Mouse (Mus musculus): ENCODE results near the gene Trp53rkb. TPM values are rescaled to one million over a fixed set of nuclear protein-coding genes. Genes with fewer than 3 reads are reported as not detected.
A peak's percentile ranks its signal among the peaks of the same experiment; 100 is the strongest.

The Trp53rkb gene
- total and polyA plus RNA-seq, 3 experiments = 1.8 to 3.0 (median 2.2) TPM

- DNase-seq = no peak
- intact Hi-C loops (cut with DNase I) = no loop called here
- 56% methylated on average over 4 of the region's 4 CpGs for WGBS
- no peaks in the 10 kb centered on the region for H3K79me2 ChIP-seq (replicated peaks; ENCODE audit: control insufficient read depth, insufficient read depth, low read length)
- no peak for TF ChIP-seq POLR2A (IDR thresholded peaks at IDR 0.05; ENCODE audit: insufficient read depth, low read depth, low read length)
- TF ChIP-seq CTCF (IDR thresholded peaks at IDR 0.05) = no peak
- no peak for TF ChIP-seq EP300 (IDR thresholded peaks at IDR 0.05; ENCODE audit: insufficient read depth, low read depth, low read length)
- H3K36me3 ChIP-seq (ENCODE audit: control insufficient read depth, insufficient read depth, low read length) = no peaks in the 10 kb centered on the region
- no peaks in the 10 kb centered on the region for H3K4me1 ChIP-seq (ENCODE audit: control insufficient read depth, insufficient read depth, low read length)
- no peak overlapping the region for H3K9ac ChIP-seq (ENCODE audit: low read depth, low read length)
- no peak overlapping the region for H3K4me3 ChIP-seq
- H3K27me3 ChIP-seq (ENCODE audit: control insufficient read depth, insufficient read depth, low read length) = no peaks in the 10 kb centered on the region
- no peak overlapping the region for H3K27ac ChIP-seq
These were observed 38.1 kb upstream of the Trp53rkb start for GRCm38 (mm10) chr2:166754194-166754593.

- H3K9ac ChIP-seq (ENCODE audit: low read depth, low read length) = no peak overlapping the region
- intact Hi-C loops (cut with DNase I) = no loop called here
- H3K36me3 ChIP-seq (ENCODE audit: control insufficient read depth, insufficient read depth, low read length) = no peaks in the 10 kb centered on the region
- 65% methylated on average over 7 of the region's 7 CpGs for WGBS
- no peak overlapping the region for H3K4me3 ChIP-seq
- H3K79me2 ChIP-seq (replicated peaks; ENCODE audit: control insufficient read depth, insufficient read depth, low read length) = no peaks in the 10 kb centered on the region
- no peak for TF ChIP-seq EP300 (IDR thresholded peaks at IDR 0.05; ENCODE audit: insufficient read depth, low read depth, low read length)
- TF ChIP-seq CTCF (IDR thresholded peaks at IDR 0.05) = no peak
- TF ChIP-seq POLR2A (IDR thresholded peaks at IDR 0.05; ENCODE audit: insufficient read depth, low read depth, low read length) = no peak
- no peaks in the 10 kb centered on the region for H3K4me1 ChIP-seq (ENCODE audit: control insufficient read depth, insufficient read depth, low read length)
- no peak overlapping the region for H3K27ac ChIP-seq
- no peaks in the 10 kb centered on the region for H3K27me3 ChIP-seq (ENCODE audit: control insufficient read depth, insufficient read depth, low read length)
- DNase-seq = no peak
These were observed 37.6 kb upstream of the Trp53rkb start for GRCm38 (mm10) chr2:166754760-166755159.

GRCm38 (mm10) chr2:166757969-166758368 is 34.4 kb upstream of the Trp53rkb start:
- Histone ChIP-seq H3K27me3 (ENCODE audit: control insufficient read depth, insufficient read depth, low read length) (no peaks in the 10 kb centered on the region), H3K4me1 (ENCODE audit: control insufficient read depth, insufficient read depth, low read length) (no peaks in the 10 kb centered on the region), H3K9ac (ENCODE audit: low read depth, low read length) (no peak overlapping the region), H3K36me3 (ENCODE audit: control insufficient read depth, insufficient read depth, low read length) (no peaks in the 10 kb centered on the region), H3K79me2 (replicated peaks; ENCODE audit: control insufficient read depth, insufficient read depth, low read length) (no peaks in the 10 kb centered on the region), H3K27ac (no peak overlapping the region), H3K4me3 (no peak overlapping the region)
- TF ChIP-seq CTCF (IDR thresholded peaks at IDR 0.05) (no peak), POLR2A (IDR thresholded peaks at IDR 0.05; ENCODE audit: insufficient read depth, low read depth, low read length) (no peak), EP300 (IDR thresholded peaks at IDR 0.05; ENCODE audit: insufficient read depth, low read depth, low read length) (no peak)
- intact Hi-C loops (cut with DNase I) = no loop called here
- no peak for DNase-seq
- WGBS = 26% methylated on average over 3 of the region's 3 CpGs

GRCm38 (mm10) chr2:166764051-166764450 is 28.3 kb upstream of the Trp53rkb start:
- no peak overlapping the region for H3K27ac ChIP-seq
- H3K27me3 ChIP-seq (ENCODE audit: control insufficient read depth, insufficient read depth, low read length) = no peaks in the 10 kb centered on the region
- H3K36me3 ChIP-seq (ENCODE audit: control insufficient read depth, insufficient read depth, low read length) = no peaks in the 10 kb centered on the region
- H3K4me1 ChIP-seq (ENCODE audit: control insufficient read depth, insufficient read depth, low read length) = no peaks in the 10 kb centered on the region
- 62% methylated on average over 5 of the region's 5 CpGs for WGBS
- intact Hi-C loops (cut with DNase I) = no loop called here
- no peak overlapping the region for H3K4me3 ChIP-seq
- DNase-seq = no peak
- H3K79me2 ChIP-seq (replicated peaks; ENCODE audit: control insufficient read depth, insufficient read depth, low read length) = no peaks in the 10 kb centered on the region
- H3K9ac ChIP-seq (ENCODE audit: low read depth, low read length) = no peak overlapping the region
- TF ChIP-seq CTCF (IDR thresholded peaks at IDR 0.05) (no peak), POLR2A (IDR thresholded peaks at IDR 0.05; ENCODE audit: insufficient read depth, low read depth, low read length) (no peak), EP300 (IDR thresholded peaks at IDR 0.05; ENCODE audit: insufficient read depth, low read depth, low read length) (no peak)

- Histone ChIP-seq H3K27ac (no peak overlapping the region), H3K27me3 (ENCODE audit: control insufficient read depth, insufficient read depth, low read length) (no peaks in the 10 kb centered on the region), H3K4me1 (ENCODE audit: control insufficient read depth, insufficient read depth, low read length) (no peaks in the 10 kb centered on the region), H3K9ac (ENCODE audit: low read depth, low read length) (no peak overlapping the region), H3K4me3 (no peak overlapping the region), H3K36me3 (ENCODE audit: control insufficient read depth, insufficient read depth, low read length) (no peaks in the 10 kb centered on the region), H3K79me2 (replicated peaks; ENCODE audit: control insufficient read depth, insufficient read depth, low read length) (no peaks in the 10 kb centered on the region)
- TF ChIP-seq EP300 (IDR thresholded peaks at IDR 0.05; ENCODE audit: insufficient read depth, low read depth, low read length) (no peak), CTCF (IDR thresholded peaks at IDR 0.05) (no peak), POLR2A (IDR thresholded peaks at IDR 0.05; ENCODE audit: insufficient read depth, low read depth, low read length) (no peak)
- DNase-seq = no peak
- intact Hi-C loops (cut with DNase I) = loop anchor here (5.0 kb wide), 1 partner anchor 45 kb away; no protein-coding TSS in a partner anchor
- 72% methylated on average over 9 of the region's 9 CpGs for WGBS
These were observed 24.7 kb upstream of the Trp53rkb start for GRCm38 (mm10) chr2:166767591-166767990.

- WGBS = 44% methylated on average over 11 of the region's 11 CpGs
- TF ChIP-seq EP300 (IDR thresholded peaks at IDR 0.05; ENCODE audit: insufficient read depth, low read depth, low read length) = 0 out of 2 replicates have a peak, but pooled peaks have one; percentile 23
- TF ChIP-seq POLR2A (IDR thresholded peaks at IDR 0.05; ENCODE audit: insufficient read depth, low read depth, low read length) = no peak
- no peak for TF ChIP-seq CTCF (IDR thresholded peaks at IDR 0.05)
- intact Hi-C loops (cut with DNase I) = no loop called here
- Histone ChIP-seq H3K4me1 (ENCODE audit: control insufficient read depth, insufficient read depth, low read length) (no peaks in the 10 kb centered on the region), H3K9ac (ENCODE audit: low read depth, low read length) (no peak overlapping the region), H3K27me3 (ENCODE audit: control insufficient read depth, insufficient read depth, low read length) (no peaks in the 10 kb centered on the region), H3K79me2 (replicated peaks; ENCODE audit: control insufficient read depth, insufficient read depth, low read length) (no peaks in the 10 kb centered on the region), H3K27ac (peak overlapping the region; percentile 23; the same call in 1 of the 2 replicates), H3K4me3 (no peak overlapping the region), H3K36me3 (ENCODE audit: control insufficient read depth, insufficient read depth, low read length) (no peaks in the 10 kb centered on the region)
- peak; percentile 49 to 64 for DNase-seq
These were observed 20.9 kb upstream of the Trp53rkb start for GRCm38 (mm10) chr2:166771396-166771795.

All from heart, adult 2 months (tissue).